Mouse (Mus musculus) kidney, postnatal 0 days (tissue): ENCODE data around the gene Hoxa3. TPM values are rescaled to one million over a fixed set of nuclear protein-coding genes. Genes with fewer than 3 reads are reported as not detected.
A peak's percentile ranks its signal among the peaks of the same experiment; 100 is the strongest.

Source experiments
- ATAC-seq: fragments of 200-750 bp; cut with Nextera tagmentation; replicated peaks from 2 replicates; pipeline ENCODE4 v1.8.0; 2017; ENCODE audit warnings: low read depth, moderate number of reproducible peaks, moderate TSS enrichment, moderate library complexity; ENCODE audit not compliant: low FRiP score
- DNase-seq: peaks from one replicate; pipeline ENCODE4 v3.0.0-alpha.2; 2016; ENCODE audit warnings: low spot score
- H3K27ac ChIP-seq: fragments of 300-500 bp; sonication (generic); 2 replicates; pipeline ENCODE4 v1.5.1; 2014; ENCODE audit warnings: mild to moderate bottlenecking
- H3K27me3 ChIP-seq: fragments of 300-500 bp; sonication (generic); 2 replicates; pipeline ENCODE4 v1.6.1; 2014; ENCODE audit warnings: low read length, mixed read lengths; ENCODE audit not compliant: insufficient read depth
- H3K36me3 ChIP-seq: fragments of 300-500 bp; sonication (generic); 2 replicates; pipeline ENCODE4 v1.6.1; 2014; ENCODE audit warnings: low read length, mixed read lengths; ENCODE audit not compliant: insufficient read depth
- H3K4me1 ChIP-seq: fragments of 300-500 bp; sonication (generic); replicated peaks from 2 replicates; pipeline ENCODE4 v1.6.1; 2014; ENCODE audit warnings: antibody characterized with exemption, low read length, mixed read lengths; ENCODE audit not compliant: insufficient read depth
- H3K4me2 ChIP-seq: fragments of 300-500 bp; sonication (generic); 2 replicates; pipeline ENCODE4 v1.6.1; 2014; ENCODE audit warnings: mild to moderate bottlenecking, low read length, moderate library complexity, mixed read lengths
- H3K4me3 ChIP-seq: fragments of 300-500 bp; sonication (generic); replicated peaks from 2 replicates; pipeline ENCODE4 v1.5.1; 2014; ENCODE audit warnings: low read depth, low read length
- H3K9ac ChIP-seq: fragments of 300-500 bp; sonication (generic); 2 replicates; pipeline ENCODE4 v1.6.1; 2014; ENCODE audit warnings: low read depth, low read length
- H3K9me3 ChIP-seq: fragments of 300-500 bp; sonication (generic); replicated peaks from 2 replicates; pipeline ENCODE4 v1.6.1; 2016; ENCODE audit warnings: low read length, inconsistent platforms, mixed read lengths
- CTCF ChIP-seq: IDR thresholded peaks from 2 replicates; pipeline ENCODE4 v1.5.1; 2016; ENCODE audit warnings: antibody characterized with exemption, low read depth, mild to moderate bottlenecking, moderate library complexity
- WGBS: fragments of 180-500 bp; shearing (Covaris S2); extraction: QIAGEN DNeasy Blood & Tissue Kit; methylation state at CpG from one replicate; pipeline ENCODE4 v1.1.7; 2014; 5-methylcytosine and 5-hydroxymethylcytosine counted together
- polyA plus RNA-seq: library from polyadenylated mRNA; unstranded; fragments of >200 nt; fragmentation: Nextera tagmentation; extraction: Ambion mirVana; gene quantifications from 2 replicates; pipeline ENCODE4 v1.2.1, GENCODE M21; 2015

Gene Hoxa3
- polyA plus RNA-seq, 1 experiment from 2014 or later, result 4.8 TPM

DNA sequence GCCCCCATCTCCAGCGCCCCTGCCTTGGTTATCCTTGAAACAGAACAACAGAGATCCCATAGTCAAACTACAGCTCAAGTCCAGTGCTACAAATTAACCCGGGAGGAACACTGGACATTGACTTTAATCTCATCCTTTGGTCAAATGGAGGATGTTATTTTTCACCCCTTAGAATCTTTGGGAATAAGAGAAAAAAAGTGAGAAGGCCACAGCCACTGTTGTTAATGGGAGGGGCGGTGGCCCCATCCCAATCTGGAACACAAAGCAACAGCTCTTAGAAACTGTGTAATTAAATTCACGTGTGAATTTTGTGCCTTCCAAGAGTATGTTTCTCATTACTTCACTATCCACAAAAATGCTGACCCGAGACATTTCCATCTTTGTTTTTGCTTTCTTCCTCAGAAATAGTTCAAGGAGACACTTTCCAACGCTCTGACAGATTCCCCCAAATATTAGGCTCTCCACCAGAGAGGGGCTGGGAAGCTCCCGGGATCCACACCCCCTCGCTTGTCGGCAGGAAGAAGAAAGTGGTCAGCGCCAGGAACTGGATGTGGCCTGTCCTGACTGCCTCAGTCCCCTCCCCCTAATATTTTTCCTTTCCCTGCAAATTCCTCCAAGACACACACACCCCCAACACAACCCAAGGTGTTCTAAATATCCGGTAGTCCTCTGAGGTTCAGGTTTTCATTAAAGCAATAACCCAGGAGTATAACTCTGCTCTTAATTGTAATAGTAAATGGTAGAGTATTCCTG is 14.5 kb upstream of the Hoxa3 start:
- H3K4me3 ChIP-seq, result peak overlapping the region; percentile 85
- peak overlapping the region; percentile 89 for H3K4me2 ChIP-seq
- peaks cover 8% of the 10 kb centered on the region; the same call in 1 of the 2 replicates for H3K4me1 ChIP-seq
- TF ChIP-seq CTCF, result no peak
- H3K27me3 ChIP-seq, result no peaks in the 10 kb centered on the region
- no peak for DNase-seq
- H3K27ac ChIP-seq, result peak overlapping the region; percentile 95
- ATAC-seq, result 0 out of 2 replicates have a peak, but pooled peaks have one; percentile 1
- H3K9me3 ChIP-seq, result no peaks in the 10 kb centered on the region
- H3K36me3 ChIP-seq, result peaks cover 6% of the 10 kb centered on the region; the same call in 1 of the 2 replicates
- WGBS, result 4% methylated on average over 11 of the region's 11 CpGs
- H3K9ac ChIP-seq, result peak overlapping the region; percentile 97

DNA sequence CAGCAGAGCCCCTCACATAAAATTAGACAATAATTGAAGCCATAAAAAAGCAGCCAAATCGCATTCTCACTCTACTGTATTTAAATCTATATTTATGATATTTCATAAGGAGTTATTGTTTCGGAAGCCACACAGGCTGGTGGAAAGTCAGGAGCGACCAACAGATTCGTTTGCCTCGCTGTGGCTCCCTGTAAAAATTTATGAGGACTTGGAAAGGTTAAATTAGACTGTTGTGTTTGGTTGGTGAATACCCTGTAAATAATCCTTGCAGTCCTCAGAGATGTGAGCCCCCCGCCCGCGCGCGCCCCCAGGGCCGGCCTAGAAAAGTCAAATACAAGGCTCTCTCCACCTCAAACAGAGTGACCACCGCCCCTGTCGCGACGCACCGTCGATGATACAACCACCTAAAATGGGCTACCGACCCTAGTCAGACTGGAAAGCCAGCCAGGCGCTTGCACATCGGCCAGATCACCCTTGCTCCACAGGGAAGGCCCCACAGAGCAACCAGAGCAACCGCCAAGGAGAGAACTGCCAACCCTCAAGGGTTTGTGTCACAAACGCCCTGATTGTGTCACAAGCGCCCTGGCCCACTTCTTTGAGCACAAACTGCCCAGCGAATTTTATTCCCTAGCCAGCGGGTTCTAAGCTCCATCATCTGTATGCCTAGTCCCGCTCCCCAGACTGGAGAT is 13.6 kb upstream of the Hoxa3 start:
- 4% methylated on average over 26 of the region's 26 CpGs for WGBS
- Histone ChIP-seq H3K27ac (peak overlapping the region; percentile 95), H3K27me3 (no peaks in the 10 kb centered on the region)

DNA sequence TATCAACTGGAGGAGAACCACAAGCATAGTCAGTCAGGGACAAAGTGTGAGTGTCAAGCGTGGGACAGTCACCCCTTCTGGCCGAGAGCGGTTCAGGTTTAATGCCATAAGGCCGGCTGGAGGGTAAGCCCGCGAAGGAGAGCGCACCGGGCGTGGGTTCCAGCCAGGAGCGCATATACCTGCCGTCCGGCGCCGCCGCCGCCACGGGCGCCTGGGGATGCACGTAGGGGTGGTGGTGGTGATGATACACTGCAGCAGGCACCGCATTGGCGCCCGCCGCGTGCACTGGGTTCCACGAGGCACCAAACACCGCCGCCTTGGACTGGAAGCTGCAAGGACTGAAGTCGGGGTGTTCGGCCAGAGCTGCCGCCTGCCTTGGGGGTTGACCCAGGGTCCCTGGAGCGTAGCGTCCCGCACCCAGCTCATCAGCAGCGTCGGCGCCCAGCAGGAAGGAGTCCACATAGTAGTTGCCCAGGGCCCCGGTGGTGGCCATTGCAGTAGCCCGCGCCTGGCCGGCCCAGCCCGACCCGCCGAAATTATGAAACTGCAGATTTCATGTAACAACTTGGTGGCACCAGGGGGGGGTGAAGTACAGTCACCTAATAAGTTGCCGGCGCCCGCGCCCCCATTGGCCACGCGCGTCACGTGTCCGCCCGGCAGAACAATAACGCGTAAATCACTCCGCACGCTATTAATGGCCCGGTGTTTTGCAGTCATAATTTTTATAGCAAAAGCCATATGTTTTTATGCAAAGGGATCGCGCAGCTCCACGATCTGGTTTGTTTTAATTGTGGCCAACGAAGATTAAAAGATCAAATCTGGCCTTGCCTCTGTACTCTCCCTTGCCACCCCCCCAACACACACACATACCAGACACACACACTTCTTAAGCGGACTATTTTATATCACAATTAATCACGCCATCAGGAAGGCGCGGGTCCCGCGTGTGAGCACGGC is 12.8 kb upstream of the Hoxa3 start:
- peak overlapping the region; percentile 95 for H3K27ac ChIP-seq
- H3K4me1 ChIP-seq, result peaks cover 8% of the 10 kb centered on the region; the same call in 1 of the 2 replicates
- no peaks in the 10 kb centered on the region for H3K9me3 ChIP-seq
- H3K9ac ChIP-seq, result peak overlapping the region; percentile 97
- no peaks in the 10 kb centered on the region for H3K27me3 ChIP-seq
- peak; percentile 31 for ATAC-seq
- H3K36me3 ChIP-seq, result peaks cover 6% of the 10 kb centered on the region; the same call in 1 of the 2 replicates
- peak; percentile 97 for DNase-seq
- no peak; the same call in 1 of the 2 replicates for TF ChIP-seq CTCF
- peak overlapping the region; percentile 89 for H3K4me2 ChIP-seq
- WGBS, result under 1% methylated on average over 69 of the region's 69 CpGs
- peak overlapping the region; percentile 85 for H3K4me3 ChIP-seq

More for the DNA sequence above, 13.6 kb upstream of the Hoxa3 start:
- Histone ChIP-seq H3K4me3 (peak overlapping the region; percentile 85), H3K4me1 (peaks cover 8% of the 10 kb centered on the region; the same call in 1 of the 2 replicates), H3K36me3 (peaks cover 6% of the 10 kb centered on the region; the same call in 1 of the 2 replicates), H3K9me3 (no peaks in the 10 kb centered on the region), H3K4me2 (peak overlapping the region; percentile 89), H3K9ac (peak overlapping the region; percentile 97)
- peak; percentile 91 for DNase-seq
- 0 out of 2 replicates have a peak, but pooled peaks have one; percentile 1 for ATAC-seq
- TF ChIP-seq CTCF, result no peak

DNA sequence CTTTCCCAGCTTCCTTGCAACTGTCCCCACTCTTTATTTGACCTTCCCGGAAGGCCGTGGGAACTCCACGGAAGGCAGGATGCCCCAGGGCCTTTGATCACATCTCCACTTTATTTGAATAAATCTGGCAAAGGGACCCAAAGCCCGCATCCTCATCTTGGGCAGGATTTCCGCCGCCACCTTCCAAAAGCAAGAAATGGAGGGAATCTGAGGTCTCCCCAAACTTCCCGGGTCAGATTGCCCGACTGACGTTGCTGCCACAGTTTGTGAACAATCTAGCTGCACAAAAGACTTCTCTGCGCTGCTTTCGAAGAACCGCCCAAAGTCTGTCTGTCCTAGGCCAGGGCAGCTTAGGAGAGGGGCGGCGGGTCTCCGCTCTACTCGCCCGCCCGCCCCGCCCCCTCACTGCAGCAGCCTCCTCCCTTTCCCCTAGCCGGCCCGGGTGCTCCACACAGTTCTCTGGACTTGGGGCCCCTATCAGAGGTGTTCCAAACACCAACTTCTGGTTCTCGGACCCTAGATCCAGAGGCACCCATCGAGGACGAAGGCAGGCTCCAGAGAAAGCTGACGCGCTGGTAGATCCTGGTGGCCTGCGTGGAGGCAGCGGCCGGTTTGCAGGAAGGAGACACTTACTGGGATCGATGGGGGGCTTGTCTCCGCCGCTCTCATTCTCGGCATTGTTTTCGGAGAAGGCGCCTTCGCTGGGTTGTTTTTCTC is 11.9 kb upstream of the Hoxa3 start:
- H3K27me3 ChIP-seq, result no peaks in the 10 kb centered on the region

DNA sequence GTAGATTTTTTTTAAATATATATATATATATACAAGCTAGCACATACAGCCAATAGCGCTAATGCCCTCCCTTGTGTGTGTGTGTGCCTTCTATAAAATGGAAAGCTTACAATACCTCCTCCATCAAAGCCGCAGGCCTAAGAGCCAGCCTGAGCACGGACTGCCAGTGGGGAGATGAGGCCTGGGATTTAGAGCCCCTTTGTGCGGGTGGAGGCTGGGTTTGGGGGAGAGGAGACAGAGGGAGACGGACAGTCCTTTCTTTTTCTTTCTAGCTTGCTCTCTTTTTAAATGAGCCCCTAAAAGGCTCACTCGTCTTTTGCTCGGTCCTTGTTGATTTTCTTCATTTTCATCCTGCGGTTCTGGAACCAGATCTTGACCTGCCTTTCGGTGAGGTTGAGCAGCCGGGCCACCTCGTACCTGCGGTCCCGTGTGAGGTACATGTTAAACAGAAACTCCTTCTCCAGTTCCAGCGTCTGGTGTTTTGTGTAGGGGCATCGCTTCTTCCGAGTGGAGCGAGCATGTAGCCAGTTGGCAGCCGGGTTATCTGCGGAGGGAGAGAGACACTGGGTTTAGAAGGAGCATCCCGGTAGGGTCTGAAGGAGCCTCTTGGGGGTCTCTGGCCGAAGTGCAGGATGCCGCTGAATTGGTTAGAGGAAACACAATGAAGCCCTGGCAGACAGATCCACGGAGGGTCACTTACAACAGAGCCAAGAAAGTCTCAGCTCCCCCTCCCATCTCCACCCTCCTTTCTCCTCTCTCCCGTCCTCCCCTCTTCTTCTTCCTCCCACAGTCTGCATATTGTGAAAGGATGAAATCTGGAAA is 11.0 kb upstream of the Hoxa3 start:
- Histone ChIP-seq H3K27ac (peak overlapping the region; percentile 95), H3K36me3 (0 out of 2 replicates have a peak, but pooled peaks cover 6% of the 10 kb centered on the region), H3K9ac (peak overlapping the region; percentile 97), H3K4me1 (peaks cover 21% of the 10 kb centered on the region), H3K9me3 (no peaks in the 10 kb centered on the region), H3K4me2 (peak overlapping the region; percentile 89), H3K27me3 (no peaks in the 10 kb centered on the region), H3K4me3 (peak overlapping the region; percentile 85)
- ATAC-seq, result no peak
- DNase-seq, result no peak
- no peak for TF ChIP-seq CTCF
- WGBS, result under 1% methylated on average over 23 of the region's 24 CpGs

More for the DNA sequence above, 11.9 kb upstream of the Hoxa3 start:
- H3K4me3 ChIP-seq, result peak overlapping the region; percentile 85
- H3K4me1 ChIP-seq, result peaks cover 12% of the 10 kb centered on the region
- no peak for ATAC-seq
- H3K36me3 ChIP-seq, result peaks cover 6% of the 10 kb centered on the region; the same call in 1 of the 2 replicates
- H3K9me3 ChIP-seq, result no peaks in the 10 kb centered on the region
- TF ChIP-seq CTCF, result no peak
- no peak for DNase-seq
- H3K4me2 ChIP-seq, result peak overlapping the region; percentile 89
- H3K9ac ChIP-seq, result peak overlapping the region; percentile 97
- under 1% methylated on average over 36 of the region's 36 CpGs for WGBS
- H3K27ac ChIP-seq, result peak overlapping the region; percentile 95
